Mouse (Mus musculus): ENCODE results near the gene Atg4d. TPM values are rescaled to one million over a fixed set of nuclear protein-coding genes. Genes with fewer than 3 reads are reported as not detected.

Atg4d gene
- total RNA-seq (2023), result 10 to 100 TPM; 42.2 to 45.0 TPM

DNA sequence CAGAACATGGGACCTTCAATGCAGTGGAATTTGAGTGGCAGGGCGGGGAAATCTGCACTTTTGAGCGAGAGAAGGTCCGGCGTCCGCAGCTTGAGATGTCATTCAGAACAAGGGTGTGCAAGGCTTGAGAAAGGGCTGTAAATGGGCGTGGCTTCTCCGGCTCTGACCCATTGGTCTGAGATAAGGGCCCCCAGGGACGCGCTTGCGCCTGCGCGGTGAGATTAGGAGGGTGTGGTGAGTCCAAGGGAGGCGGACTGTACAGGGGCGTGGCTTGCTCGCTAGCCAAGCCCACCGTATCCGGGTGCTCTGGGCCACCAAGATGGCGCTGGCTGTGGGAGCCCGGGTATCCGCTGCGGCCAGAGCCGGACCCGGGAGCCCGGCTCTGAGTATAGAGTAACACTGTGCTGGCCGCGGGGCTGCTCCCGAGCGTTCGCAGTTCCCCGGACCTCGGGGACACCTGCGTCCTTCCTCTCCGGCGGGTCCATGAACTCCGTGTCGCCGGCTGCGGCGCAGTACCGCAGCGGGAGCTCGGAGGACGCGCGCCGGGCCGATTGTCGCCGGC is at the start of gene Atg4d:
Atg4d (plus strand) TSS at position 294 of the 562 bp plus-strand sequence.

DNA sequence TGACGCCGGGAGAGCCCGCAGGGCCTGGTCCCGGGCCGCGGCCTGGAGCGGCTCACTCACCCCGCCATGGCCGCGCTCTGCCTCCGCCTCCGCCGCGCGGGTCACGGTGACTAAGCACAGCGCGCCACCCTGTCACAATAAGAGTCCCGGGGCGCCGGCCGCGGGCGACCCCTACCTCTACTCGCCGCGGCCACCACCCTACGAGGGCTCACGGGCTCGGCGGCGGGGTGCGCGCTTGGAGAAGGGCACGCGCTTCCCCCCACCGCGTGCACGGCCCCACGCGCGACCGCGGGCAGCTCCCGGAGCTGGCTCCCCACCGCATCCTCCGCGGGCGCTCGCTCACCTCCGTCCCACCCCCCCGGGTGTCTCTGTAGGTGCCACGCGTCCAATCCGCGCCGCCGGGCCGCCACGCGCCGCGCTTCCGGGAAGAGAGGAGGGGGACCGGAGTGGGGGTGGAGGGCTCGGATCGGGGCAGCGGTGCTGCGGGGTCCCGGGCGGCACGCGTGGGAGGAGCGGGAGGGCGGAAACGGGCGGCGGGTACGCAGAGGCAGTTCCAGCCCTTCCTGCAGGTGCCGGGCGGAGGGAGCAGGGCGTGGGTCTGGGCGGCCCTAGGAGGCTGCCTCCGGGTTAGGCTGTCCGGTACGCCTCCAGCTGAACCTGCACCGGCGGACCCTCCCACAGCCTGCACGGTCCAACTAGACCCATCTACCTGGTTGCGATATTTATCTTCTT is 26.2 kb upstream of the Atg4d start, which contains the start of gene Keap1:
Keap1 (minus strand) TSS at position 629 of the 732 bp plus-strand sequence.

GRCm38 (mm10) chr9:21248326-21248725 is 16.8 kb upstream of the Atg4d start, which contains the start of gene S1pr5:
Gene S1pr5 (minus strand): TSS chr9:21248443.

GRCm38 (mm10) chr9:21287571-21288402 is 22.7 kb downstream of the Atg4d start, which contains the start of gene Kri1:
Gene Kri1 (minus strand): TSS chr9:21287969.

DNA sequence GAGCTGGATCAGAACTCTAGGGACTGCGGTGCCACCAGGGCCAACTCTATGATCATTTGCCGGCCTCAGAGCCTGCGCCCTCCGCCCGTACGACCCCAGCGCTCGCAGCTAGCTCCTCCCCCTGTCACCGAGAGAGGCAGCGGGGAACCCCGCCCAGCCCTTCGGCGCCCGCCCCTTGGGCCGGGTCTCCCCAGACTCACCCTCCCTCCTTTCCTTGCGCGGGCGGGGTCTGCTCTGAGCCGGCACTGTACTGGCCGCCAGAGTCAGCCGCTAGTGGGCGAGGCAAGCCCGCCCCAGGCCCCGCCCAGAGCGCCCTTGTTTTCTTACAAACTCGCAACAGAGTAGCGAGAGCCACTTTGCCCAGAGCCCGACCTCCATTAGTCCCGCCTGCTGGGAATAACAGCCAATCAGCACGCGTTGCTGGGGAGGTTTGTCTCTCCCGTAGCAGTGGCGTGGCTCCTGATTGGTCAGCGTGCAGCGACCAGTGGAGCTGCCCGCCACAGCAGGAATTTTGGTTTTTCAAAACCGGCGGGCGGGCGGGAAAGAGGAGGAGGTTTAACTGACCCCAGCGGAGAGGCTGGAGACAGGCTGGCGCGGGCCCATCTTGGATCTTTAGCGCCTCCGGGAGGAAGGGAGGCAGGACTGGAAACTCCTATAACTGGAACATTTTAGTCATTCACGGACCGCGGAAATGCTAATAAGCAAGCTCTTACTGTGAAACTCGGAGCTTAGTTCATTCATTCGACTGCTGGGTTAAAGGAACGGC is 26.1 kb downstream of the Atg4d start, which contains the start of gene Cdkn2d:
Cdkn2d (minus strand) TSS at position 386 of the 766 bp plus-strand sequence.

GRCm38 (mm10) chr9:21312134-21312533 is 47.0 kb downstream of the Atg4d start, which contains the start of gene Ap1m2:
Gene Ap1m2 (minus strand): TSS chr9:21312337.

GRCm38 (mm10) chr9:21320619-21321512 is 55.8 kb downstream of the Atg4d start, which contains the start of gene Slc44a2:
Gene Slc44a2 (plus strand): TSS chr9:21320698.

Other genes starting within 250 kb of the Atg4d start
- 10 to 100 TPM; 16.6 to 17.7 TPM for gene Icam1, start 249.3 kb upstream of the Atg4d start, total RNA-seq (2023)
- 1 to 10 TPM; 5.5 to 7.8 TPM for gene Icam4, start 235.9 kb upstream of the Atg4d start, total RNA-seq (2023)
- gene Icam5, start 233.2 kb upstream of the Atg4d start, total RNA-seq (2023), result under 1 TPM; 0.26 TPM
- gene Zglp1, start 198.2 kb upstream of the Atg4d start, total RNA-seq (2023), result not detected
- under 1 TPM; 0.26 to 0.44 TPM for gene Gm49373, start 192.2 kb upstream of the Atg4d start, total RNA-seq (2023)
- gene Fdx1l, start 191.7 kb upstream of the Atg4d start, total RNA-seq (2023), result 1 to 10 TPM; 6.6 to 8.3 TPM
- gene Gm38431, start 173.3 kb upstream of the Atg4d start, total RNA-seq (2023), result 1 to 10 TPM; 2.1 to 3.0 TPM
- 10 to 100 TPM; 51.8 to 54.5 TPM for gene Raver1, start 173.3 kb upstream of the Atg4d start, total RNA-seq (2023)
- 10 to 100 TPM; 44.2 to 48.6 TPM for gene Tyk2, start 134.1 kb upstream of the Atg4d start, total RNA-seq (2023)
- gene Cdc37, start 115.3 kb upstream of the Atg4d start, total RNA-seq (2023), result 10 to 100 TPM; 76.1 to 82.1 TPM
- 1 to 10 TPM; 5.7 to 7.2 TPM for gene Pde4a, start 99.6 kb upstream of the Atg4d start, total RNA-seq (2023)
- 10 to 100 TPM; 25.5 to 28.8 TPM for gene Keap1, start 25.9 kb upstream of the Atg4d start, total RNA-seq (2023)
- 1 to 10 TPM; 2.3 to 3.9 TPM for gene S1pr5, start 16.9 kb upstream of the Atg4d start, total RNA-seq (2023)
- 10 to 100 TPM; 92.2 to 97.0 TPM for gene Kri1, start 22.7 kb downstream of the Atg4d start, total RNA-seq (2023)
- 100 to 1,000 TPM; 105 to 122 TPM for gene Cdkn2d, start 26.1 kb downstream of the Atg4d start, total RNA-seq (2023)
- 1 to 10 TPM; 3.4 to 4.2 TPM for gene Ap1m2, start 47.0 kb downstream of the Atg4d start, total RNA-seq (2023)
- gene Slc44a2, start 55.4 kb downstream of the Atg4d start, total RNA-seq (2023), result 100 to 1,000 TPM; 130 to 139 TPM
- gene Ilf3, start 102.6 kb downstream of the Atg4d start, total RNA-seq (2023), result 10 to 100 TPM; 33.6 to 41.6 TPM
- gene Qtrt1, start 146.5 kb downstream of the Atg4d start, total RNA-seq (2023), result 10 to 100 TPM; 15.2 to 17.4 TPM
- 100 to 1,000 TPM; 226 to 246 TPM for gene Dnm2, start 159.6 kb downstream of the Atg4d start, total RNA-seq (2023)
- 1 to 10 TPM; 5.6 to 6.5 TPM for gene Tmed1, start 245.0 kb downstream of the Atg4d start, total RNA-seq (2023)

Measured in neutrophil, adult 83 days (primary cell).